In genomic region chr11:56373624-56374023, GRCm38 (mm10) we compare ENCODE assay signal across 9 mouse cellular contexts.
"Had no signal": no experiment of that assay in that cellular context is flagged by ENCODE, and none has a peak within 500 bp of the region (broad histone marks: within the 10 kb centered on the region; RNA-seq: fewer than 3 reads in every experiment).

No protein-coding gene starts in this region.

- H3K9ac ChIP-seq: limb, embryonic 15.5 days; liver, embryonic 12.5 days; lung, embryonic 14.5 days; midbrain, embryonic 13.5 days; neural tube, embryonic 15.5 days had no signal

- DNase-seq: kidney, adult 18-20 months; layer of hippocampus, postnatal 36 days; lung, embryonic 14.5 days; thymus, adult 18-20 months; thymus, postnatal 14 days had no signal

- ATAC-seq: liver, embryonic 12.5 days; midbrain, embryonic 13.5 days had no signal

- H3K4me2 ChIP-seq: limb, embryonic 15.5 days; liver, embryonic 12.5 days; lung, embryonic 14.5 days; midbrain, embryonic 13.5 days; neural tube, embryonic 15.5 days had no signal

- H3K36me3 ChIP-seq: limb, embryonic 15.5 days; liver, embryonic 12.5 days; midbrain, embryonic 13.5 days; neural tube, embryonic 15.5 days had no signal

- H3K4me1 ChIP-seq: limb, embryonic 15.5 days; liver, embryonic 12.5 days; midbrain, embryonic 13.5 days; neural tube, embryonic 15.5 days had no signal

- H3K9me3 ChIP-seq: limb, embryonic 15.5 days; liver, embryonic 12.5 days; midbrain, embryonic 13.5 days; neural tube, embryonic 15.5 days had no signal

- H3K27me3 ChIP-seq: limb, embryonic 15.5 days; liver, embryonic 12.5 days; midbrain, embryonic 13.5 days; neural tube, embryonic 15.5 days had no signal

- H3K27ac ChIP-seq: limb, embryonic 15.5 days; liver, embryonic 12.5 days; midbrain, embryonic 13.5 days; neural tube, embryonic 15.5 days had no signal

- H3K4me3 ChIP-seq: limb, embryonic 15.5 days; liver, embryonic 12.5 days; midbrain, embryonic 13.5 days; neural tube, embryonic 15.5 days had no signal
